Mouse (Mus musculus): ENCODE data around the gene Tapt1.
"Not testable (repeated sequence)": the region's sequence is repeated elsewhere in the genome, so short reads cannot be mapped to it uniquely, and the experiment has no call there.

Gene Tapt1

DNA sequence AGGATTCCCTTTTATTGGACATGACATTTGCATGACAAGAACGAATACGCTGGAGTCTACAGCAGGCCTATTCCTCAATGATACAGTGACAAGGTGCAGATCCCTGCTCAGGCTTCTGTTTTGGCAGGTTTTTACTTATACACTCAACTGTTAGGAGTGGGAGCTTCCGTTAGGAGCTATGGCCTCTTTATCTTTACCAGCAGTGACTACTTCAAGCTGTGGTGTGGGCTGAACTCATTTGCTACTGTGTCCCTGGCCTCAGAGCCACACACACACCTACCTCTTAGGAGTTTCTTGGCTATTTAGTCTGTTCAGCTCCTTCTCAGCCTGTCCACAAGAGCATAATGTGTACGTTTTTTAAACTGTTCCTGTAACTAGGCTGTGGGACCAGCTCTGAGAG lies 30.3 kb downstream of the Tapt1 start:
- DNase-seq: no peak

DNA sequence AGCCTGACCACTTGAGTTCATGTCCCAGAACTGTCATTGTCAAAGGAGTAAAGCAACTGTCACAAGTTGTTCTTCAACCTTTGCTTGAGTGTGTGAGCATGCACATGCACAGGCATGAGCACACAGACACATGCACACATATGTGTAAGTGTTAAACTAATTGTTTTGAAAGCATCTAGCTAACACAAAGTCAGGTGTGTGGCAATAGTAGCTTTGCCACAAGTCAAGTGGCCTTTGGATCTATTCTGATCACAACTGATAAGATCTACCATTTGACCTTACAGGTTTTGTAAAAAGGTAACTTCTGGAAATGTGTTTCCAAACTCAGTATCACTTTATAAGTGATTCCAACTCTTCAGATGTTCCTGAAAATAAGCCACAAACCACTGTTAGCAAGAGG lies 39.1 kb downstream of the Tapt1 start:
- DNase-seq: no peak

DNA sequence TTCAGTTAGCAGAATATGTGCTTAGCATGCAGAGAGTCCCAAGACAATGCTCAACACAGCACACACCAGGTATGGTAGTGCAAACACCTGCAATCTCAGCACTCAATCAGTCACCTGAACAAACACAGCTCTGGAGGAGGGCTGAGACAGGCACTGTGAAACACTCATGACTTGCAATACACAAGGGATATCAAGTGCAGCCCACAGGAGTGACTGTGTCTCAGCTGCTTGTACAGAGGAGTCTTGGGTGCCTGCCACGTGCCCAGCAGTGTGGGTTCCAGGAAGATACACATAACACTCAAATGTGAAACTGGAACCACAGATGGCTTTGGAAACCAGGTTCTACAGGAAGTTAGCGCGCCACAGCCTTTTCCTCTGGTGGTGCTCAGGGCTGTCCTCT lies 44.8 kb downstream of the Tapt1 start:
- DNase-seq: peak in 1 of 2 experiments; percentile 32

DNA sequence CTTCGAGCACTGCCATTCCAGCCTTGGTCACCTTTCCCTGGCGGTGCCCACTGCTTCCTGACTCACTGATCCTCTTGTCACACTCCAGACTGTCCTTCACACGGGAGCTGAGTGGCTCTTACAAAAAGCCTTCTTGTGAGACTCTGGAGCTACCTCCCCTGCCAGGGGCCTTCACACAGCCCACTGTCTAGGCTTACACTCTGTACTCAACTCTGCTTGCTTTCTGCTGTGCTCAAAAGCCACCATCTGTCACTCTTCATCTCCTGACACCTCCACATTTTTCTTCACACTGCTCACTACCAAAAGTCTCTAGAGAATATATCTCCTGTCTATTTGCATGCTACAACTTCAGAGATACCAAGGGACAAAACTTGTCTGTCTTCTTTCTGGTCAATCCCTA lies 46.0 kb downstream of the Tapt1 start:
- DNase-seq: peak in 1 of 2 experiments; percentile 18

DNA sequence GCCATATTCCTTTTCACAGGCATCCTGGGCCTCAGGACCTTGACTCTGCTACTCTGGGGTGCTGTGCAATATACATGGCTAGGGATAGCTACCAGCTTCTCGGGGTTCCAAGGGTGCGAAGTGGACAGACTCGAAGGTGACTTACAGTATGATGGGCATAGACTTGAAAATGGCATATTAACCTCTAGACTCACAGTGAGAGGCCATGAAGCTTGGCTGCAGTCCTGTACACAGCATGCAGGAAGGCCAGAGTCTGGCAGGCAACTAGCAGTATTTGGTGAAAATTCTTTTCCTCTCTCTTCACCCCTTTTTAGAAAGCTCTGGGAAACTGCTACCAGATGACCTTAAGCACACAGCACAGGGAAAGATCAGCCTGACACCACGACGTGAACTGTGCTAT lies 52.4 kb downstream of the Tapt1 start:
- peak; percentile 75 to 80 for DNase-seq

DNA sequence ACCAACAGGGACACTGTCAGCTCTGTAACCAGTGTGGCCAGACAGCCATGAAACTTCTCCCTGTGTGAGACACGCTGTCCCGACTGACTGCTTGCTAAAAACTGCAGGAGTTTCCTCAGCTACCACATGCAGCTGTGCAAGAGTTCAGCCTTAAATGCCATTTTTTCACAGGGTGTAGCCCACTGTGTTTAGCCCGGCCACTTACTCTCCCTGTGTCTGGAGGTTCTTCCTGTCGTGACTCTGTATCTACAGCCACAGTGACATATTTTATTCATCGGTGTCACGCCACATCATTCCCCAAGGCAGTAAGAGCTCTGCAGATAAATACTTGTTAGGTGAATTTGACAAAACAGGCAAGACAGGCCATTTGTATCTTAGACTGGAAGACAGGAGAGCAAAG lies 59.6 kb downstream of the Tapt1 start:
- DNase-seq: no peak

DNA sequence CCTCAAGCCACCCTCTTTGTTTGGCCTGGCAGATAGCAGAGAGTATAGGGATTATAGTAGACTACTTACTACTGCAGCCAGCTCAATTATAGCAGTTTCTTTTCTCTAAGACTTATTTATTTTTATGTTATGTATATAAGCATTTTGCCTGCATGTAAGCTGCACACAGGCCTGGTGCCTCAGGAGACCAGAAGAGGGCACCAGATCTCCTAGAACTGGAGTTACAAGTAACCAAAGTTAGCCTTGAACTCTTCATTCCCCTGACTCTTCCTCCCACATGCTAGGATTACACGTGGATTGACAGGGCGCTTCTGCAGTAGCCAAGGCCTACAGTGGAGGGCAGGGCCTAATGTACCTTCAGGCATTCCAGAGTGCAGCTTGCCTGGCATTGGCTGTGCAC lies 60.6 kb downstream of the Tapt1 start:
- DNase-seq: peak; percentile 69 to 74

DNA sequence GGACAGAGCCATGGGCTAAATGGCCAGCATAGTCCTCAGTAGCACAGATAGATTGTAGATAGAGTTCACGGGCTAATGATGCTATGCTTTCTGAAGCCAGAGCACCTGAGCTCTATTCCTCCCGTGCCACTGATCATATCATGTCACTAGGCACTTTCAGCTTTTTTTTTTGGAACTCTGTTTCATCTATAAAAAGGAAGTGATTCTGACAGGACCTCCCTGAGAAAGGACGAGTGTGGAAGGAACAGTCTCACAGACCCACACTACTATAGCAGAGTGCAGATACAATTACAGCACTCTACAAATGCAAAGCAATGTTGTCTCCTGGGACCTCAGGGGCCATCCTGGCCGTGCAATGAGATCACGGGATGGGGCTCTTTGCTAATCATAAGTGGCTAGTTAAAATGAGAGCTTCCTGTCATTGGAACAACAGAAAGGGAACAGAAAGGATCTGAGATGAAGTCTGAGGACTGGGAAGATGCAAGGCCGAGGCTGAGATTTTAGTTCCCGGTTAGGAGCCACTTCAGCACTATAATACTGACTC lies 62.1 kb downstream of the Tapt1 start:
- DNase-seq: no peak

DNA sequence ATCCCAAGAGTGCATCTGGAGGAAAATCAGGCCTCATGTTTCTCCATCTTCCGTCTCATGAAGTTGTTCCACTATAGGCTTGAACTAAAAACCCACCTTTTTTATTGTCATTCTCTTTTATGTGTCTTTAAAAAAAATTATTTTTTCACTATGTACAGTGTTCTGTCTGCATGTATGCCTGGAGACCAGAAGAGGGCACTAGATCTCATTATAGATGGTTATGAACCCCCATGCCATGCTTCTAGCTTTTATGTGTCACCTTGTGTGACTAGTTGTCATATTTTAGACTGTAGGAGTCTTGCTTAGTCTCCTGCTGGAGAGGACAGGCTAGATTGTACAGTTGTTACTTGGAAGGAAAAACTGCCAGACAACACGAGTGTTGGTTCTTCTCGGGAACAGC lies 63.1 kb downstream of the Tapt1 start:
- no peak for DNase-seq

DNA sequence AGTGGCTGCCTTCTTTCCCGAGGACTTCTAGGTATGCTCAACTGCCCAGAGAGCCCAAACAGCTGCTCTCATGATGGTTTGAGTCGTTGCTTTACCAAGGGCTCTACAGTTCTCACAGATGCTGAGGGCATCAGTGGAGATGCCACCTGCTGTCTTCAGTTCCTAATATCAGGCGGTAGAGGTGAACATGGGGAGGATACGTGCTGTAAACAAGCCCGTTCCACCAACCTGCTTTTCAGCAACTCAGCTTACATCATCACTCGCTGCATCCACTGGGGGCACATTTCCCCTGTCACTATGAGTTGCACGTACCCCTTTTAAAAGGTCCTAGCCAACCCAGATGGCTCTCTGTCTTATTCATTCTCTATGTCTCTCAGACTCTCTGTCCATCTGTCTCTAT lies 63.6 kb downstream of the Tapt1 start:
- no peak for DNase-seq

DNA sequence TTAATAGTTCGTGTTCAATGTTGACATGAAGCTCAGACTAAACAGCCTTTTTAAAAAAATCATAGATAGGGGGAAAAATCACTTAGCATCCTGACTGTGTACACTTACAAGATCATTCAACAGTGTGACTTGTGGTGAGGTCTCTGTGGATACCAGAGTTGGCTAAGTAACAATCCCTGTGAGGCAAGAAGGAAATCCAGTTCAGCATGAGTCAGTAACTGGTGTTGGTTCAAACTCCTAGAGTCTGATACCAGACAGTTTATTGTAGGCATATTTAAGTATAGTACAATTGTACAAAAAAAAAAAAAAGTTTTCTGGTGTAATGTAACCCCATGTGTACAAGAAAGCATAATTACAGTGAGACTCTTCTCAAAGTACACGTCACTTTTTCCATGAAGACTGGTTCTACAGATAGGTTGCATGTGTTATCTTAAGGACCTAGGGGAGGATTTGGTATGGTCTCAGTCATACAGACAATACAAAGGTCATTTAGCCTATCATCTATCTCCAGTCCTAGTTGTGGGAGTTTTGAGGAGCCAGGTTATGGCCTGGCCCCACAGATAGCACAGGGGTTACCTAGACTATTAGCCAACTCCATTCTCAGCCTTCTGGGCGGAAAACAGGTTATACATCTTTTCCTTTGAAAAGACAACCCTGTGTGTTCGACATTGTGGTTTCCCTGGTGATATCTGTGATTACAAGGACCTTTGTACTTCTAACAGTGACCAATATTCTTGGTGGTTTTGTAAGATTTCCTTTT lies 66.6 kb downstream of the Tapt1 start:
- no peak for DNase-seq

DNA sequence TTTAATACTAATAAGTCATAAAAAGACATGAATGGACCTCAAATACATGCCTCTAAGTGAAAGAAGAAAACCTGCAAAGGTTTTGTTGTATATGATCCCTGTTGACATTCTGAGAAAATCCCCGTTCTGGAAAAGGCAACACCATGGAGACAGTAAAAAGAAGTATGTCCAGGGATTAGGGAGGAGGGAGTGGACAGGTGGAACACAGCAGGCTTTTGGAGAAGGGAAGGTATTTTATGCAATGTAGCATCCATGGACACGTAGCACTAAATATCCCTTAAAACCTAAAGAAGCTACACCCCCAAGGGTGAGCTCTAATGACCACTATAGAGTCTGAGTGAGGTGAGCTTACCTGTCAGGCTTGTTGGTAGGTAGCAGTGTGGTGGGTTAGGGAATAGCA lies 67.2 kb downstream of the Tapt1 start:
- peak in 1 of 2 experiments; percentile 36 for DNase-seq

DNA sequence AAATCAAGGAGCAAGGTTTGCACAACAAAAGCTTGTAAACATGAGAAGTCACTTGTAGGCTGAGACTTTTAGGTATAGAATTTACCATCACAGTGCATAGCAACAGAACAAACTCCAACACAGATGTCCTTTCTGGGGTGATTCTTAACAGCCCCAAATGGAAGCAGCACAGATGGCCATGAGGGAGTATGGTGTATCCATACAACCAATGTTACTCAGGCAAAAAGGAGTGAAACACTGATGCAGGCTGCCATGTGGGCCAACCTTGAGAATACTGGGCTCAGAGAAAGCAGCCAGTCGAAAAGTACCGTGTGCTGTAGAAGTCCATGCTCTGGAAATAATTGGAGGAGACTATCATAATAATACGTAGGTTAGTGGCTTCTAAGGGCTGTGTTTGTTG lies 68.0 kb downstream of the Tapt1 start:
- no peak for DNase-seq

DNA sequence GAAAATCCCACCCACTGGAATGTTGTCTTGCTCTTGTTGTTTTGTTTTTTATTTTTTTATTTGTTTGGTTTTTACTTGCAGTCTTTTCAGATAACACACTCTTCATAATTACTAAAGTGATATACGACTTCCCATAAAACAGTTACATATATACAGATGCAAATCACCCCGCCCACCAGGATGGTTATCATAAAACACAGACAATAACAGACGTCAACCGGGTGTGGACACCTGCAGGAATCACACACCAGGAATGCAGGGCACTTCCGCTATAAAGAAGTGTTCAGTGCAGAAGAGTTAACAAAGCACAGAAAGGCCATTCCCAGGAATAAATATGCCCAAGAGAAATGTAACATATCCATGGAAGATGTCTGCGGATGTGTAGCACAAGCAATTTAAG lies 68.7 kb downstream of the Tapt1 start:
- no peak for DNase-seq

DNA sequence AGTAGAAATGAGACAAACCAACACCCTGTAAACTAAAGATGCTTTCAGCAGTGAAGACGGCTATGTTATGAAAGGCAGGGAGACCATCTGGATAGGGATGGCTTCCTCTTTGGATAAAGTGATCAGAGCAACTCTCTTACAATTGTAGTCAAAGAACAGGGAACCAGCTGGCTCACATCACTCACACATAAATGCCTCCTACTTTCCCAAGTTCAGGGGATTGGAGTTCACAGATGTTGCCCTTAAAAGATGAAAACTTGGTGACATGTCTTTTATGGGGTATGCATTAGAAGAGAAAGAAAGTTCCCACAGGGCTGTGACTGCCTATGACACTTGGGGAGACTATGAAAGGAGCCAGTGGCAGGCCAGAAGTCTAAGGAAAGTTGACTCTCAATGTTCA lies 73.4 kb downstream of the Tapt1 start:
- no peak for DNase-seq

DNA sequence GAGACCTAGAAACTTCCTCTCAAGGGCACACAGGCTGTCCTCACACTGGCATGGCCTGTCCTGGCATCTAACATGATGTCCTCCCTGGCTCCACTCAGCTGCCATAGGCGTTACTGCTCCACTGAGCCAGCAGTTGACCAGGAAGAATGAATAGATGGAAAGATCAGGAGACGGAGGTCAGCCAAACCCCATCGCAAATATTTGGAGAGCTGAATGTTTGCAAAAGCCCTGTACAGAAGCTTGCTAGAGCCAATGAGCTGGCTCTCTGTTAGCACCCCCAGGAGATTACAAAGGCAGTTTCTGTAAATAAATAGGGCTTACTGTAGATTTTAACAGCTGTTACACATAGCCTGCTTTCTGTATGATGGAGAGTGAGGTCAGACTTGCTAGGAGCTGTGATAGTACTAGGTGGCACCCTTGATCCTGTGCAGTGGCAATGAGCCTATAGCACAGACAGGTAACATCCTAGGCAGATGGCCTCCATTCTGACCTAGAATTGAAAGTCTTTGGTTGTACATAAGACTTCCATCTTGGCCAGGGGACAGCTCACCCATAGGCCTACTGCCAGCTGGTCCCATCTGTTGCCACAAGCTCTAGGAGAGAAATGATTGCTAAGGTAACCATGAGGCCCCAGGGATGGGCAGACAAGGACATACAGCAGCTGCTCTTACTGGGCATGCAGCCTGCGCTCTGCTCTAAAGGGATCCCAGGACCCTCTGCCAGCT lies 74.9 kb downstream of the Tapt1 start:
- peak; percentile 98 for DNase-seq

DNA sequence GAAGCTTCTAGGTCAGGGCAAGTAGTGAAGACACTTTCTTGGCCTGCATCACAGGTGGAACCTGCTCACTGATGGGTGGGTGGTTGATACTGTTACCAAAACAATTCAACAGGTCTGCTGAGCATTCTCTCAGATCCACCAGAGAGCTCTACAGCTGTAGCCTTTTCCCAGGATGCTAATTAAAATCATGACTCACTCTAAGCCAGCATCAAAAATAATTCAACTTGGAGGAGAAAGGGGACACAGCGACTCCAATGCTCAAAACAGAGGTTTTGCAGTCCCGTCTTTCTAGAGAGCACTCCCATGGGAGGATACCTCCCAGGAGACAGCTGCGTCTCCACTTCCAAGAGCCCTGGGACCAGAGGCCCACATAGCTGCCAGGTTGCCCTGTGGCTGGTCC lies 78.7 kb downstream of the Tapt1 start:
- no peak for DNase-seq

DNA sequence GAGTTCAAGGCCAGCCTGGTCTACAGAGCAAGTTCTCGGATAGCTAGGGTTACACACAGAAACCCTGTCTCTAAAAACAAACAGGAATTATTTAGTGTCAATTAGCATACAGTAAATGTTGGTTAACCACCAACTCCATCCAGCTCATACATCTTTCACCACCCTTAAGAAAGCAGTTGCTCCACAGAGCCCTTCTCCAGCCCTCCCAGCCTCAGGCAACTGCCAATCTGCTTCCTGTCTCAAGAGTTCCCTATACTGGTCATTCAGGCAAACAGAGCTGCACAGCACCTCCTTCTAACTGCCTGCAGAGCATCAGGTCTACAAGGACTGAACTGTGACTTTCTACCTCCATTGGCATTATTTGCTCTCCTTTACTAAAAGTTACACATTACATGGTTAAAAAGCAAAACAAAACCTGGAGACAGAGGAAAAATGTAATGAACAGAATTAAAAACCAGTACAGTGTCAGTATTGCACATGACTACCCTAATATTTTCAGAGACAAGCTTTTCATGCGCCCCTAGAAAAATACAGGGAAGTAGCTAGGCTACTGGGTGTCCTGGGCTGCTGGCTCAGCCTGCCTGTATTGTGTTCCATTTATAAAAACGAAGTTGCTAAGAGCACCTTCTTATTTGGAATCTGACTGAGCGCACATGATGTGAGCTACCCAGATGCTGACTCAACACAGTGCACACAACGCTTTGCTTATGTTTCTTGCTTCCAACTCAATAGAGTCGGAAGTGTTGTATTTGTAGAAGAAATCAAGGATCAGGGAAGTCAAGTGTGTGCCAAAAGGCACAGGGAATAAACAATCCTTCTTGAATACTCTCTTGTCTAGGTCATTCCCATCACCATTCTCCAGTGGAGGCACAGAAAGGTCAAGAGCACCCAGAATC lies 79.7 kb downstream of the Tapt1 start:
- no peak for DNase-seq

DNA sequence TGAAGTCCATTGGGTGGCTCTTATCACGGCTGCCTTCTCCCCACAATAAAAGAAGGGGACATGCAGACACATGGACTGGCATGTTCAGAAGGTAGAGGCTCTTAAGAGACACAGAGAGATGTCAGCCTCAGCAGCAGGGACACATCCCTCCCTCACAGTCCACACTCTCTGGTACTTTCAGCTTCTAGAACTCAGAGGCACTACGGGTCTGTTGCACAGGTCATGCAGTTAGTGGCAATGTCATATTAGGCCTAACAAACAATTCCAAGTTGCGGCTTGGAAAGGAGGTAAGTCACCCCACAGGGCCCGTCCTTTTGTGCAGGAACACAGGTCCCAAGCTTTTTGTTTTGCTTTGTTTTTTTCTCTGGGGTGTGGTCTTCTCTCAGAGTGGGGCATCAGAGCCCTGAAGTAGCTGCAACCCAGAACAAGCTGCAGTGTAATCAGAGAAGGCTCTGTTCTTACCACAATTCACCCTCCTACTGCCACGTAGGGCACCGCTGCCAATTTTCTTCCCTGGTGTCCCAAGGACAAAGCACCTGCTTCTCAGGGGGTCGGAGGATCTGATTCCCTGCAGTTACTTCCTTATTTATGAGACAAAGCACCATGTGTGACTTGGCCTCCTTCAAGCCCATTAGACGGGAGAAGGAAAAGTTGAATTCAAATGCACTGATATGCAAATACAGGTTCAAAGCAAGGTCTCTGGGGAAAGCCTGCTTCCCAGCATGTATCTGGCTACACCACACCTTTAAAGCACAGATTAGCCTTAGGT lies 82.8 kb downstream of the Tapt1 start:
- DNase-seq: no peak

DNA sequence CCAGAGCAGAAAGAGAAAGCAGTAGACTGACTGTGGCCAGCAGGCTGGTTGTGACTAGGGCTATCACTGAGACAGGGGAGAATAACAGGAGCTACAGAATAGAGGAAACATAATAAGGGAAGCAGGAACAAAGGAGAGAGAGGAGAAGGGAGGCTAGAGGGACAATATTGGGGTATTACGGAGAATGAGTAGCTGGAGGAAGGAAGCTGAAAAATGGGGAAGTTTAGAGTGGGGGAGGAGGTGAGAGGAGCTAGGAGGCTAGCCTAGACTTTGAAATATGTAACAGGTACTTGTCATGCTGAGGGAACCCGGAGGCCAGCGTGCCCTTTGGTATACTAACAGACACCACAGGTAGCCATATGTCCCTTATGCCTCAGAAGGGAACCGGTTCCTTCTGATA lies 98.9 kb downstream of the Tapt1 start:
- no peak for DNase-seq

DNA sequence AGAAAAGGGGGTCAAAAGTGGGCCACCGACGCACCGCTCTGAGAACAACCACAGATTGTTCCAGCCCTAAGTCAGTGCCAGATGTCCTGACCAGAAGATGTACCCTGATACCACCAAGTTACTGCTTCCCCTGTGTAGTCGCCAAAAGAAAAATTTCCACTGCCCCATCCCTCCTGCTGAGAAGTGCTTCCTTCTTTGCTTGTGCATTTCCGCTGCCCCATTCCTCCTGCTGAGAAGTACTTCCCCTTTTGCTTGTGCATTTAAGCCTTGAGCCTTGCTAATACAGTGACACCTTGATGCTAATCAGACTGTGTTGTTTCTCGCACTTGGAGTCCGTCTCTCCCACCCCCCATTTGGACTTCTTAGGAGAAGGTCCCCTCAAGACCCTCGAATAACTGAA lies 99.9 kb downstream of the Tapt1 start:
- not testable (repeated sequence) for DNase-seq

Measured in cerebellum, postnatal 10 days (tissue).